Mouse (Mus musculus): ENCODE measurements around the gene Cpm. TPM values are rescaled to one million over a fixed set of nuclear protein-coding genes. Genes with fewer than 3 reads are reported as not detected.
"Not testable (repeated sequence)": the region's sequence is repeated elsewhere in the genome, so short reads cannot be mapped to it uniquely, and the experiment has no call there.

Cpm gene
- polyA plus RNA-seq, 1 experiment: 13.6 TPM

- H3K27ac ChIP-seq (ENCODE audit: insufficient read depth, low read length): no peak overlapping the region
- WGBS: 64% methylated on average over 13 of the region's 13 CpGs
Measured at GRCm38 (mm10) chr10:117595442-117596164, 33.7 kb upstream of the Cpm start.

GRCm38 (mm10) chr10:117596165-117596735, 33.0 kb upstream of the Cpm start:
- Histone ChIP-seq H3K4me3 (replicated peaks; ENCODE audit: insufficient read depth, low read depth, low read length) (no peak overlapping the region), H3K4me1 (ENCODE audit: control insufficient read depth, insufficient read depth, low read length) (no peaks in the 10 kb centered on the region), H3K27ac (ENCODE audit: insufficient read depth, low read length) (no peak overlapping the region), H3K27me3 (ENCODE audit: control insufficient read depth, insufficient read depth, low read length) (no peaks in the 10 kb centered on the region; the same call in 1 of the 2 replicates)
- DNase-seq: no peak
- 77% methylated on average over 9 of the region's 9 CpGs for WGBS
- TF ChIP-seq POLR2A (IDR thresholded peaks at IDR 0.05; ENCODE audit: borderline replicate concordance, insufficient read depth, low read length): no peak
- no peak for TF ChIP-seq CTCF (IDR thresholded peaks at IDR 0.05; ENCODE audit: borderline replicate concordance, insufficient read depth, low read depth, low read length)

More at GRCm38 (mm10) chr10:117595442-117596164, 33.7 kb upstream of the Cpm start:
- H3K4me1 ChIP-seq (ENCODE audit: control insufficient read depth, insufficient read depth, low read length): no peaks in the 10 kb centered on the region
- H3K27me3 ChIP-seq (ENCODE audit: control insufficient read depth, insufficient read depth, low read length): no peaks in the 10 kb centered on the region; the same call in 1 of the 2 replicates
- DNase-seq: no peak
- no peak overlapping the region for H3K4me3 ChIP-seq (replicated peaks; ENCODE audit: insufficient read depth, low read depth, low read length)
- TF ChIP-seq POLR2A (IDR thresholded peaks at IDR 0.05; ENCODE audit: borderline replicate concordance, insufficient read depth, low read length) (no peak), CTCF (IDR thresholded peaks at IDR 0.05; ENCODE audit: borderline replicate concordance, insufficient read depth, low read depth, low read length) (no peak)

GRCm38 (mm10) chr10:117596771-117597324, 32.5 kb upstream of the Cpm start:
- no peak overlapping the region for H3K4me3 ChIP-seq (replicated peaks; ENCODE audit: insufficient read depth, low read depth, low read length)
- H3K4me1 ChIP-seq (ENCODE audit: control insufficient read depth, insufficient read depth, low read length): no peaks in the 10 kb centered on the region
- 60% methylated on average over 5 of the region's 5 CpGs for WGBS
- TF ChIP-seq POLR2A (IDR thresholded peaks at IDR 0.05; ENCODE audit: borderline replicate concordance, insufficient read depth, low read length) (no peak), CTCF (IDR thresholded peaks at IDR 0.05; ENCODE audit: borderline replicate concordance, insufficient read depth, low read depth, low read length) (no peak)
- no peak for DNase-seq
- H3K27me3 ChIP-seq (ENCODE audit: control insufficient read depth, insufficient read depth, low read length): no peaks in the 10 kb centered on the region; the same call in 1 of the 2 replicates
- no peak overlapping the region for H3K27ac ChIP-seq (ENCODE audit: insufficient read depth, low read length)

GRCm38 (mm10) chr10:117597371-117598265, 31.7 kb upstream of the Cpm start:
- not testable (repeated sequence) for H3K27ac ChIP-seq (ENCODE audit: insufficient read depth, low read length); H3K27me3 ChIP-seq (ENCODE audit: control insufficient read depth, insufficient read depth, low read length); H3K4me1 ChIP-seq (ENCODE audit: control insufficient read depth, insufficient read depth, low read length); H3K4me3 ChIP-seq (replicated peaks; ENCODE audit: insufficient read depth, low read depth, low read length); DNase-seq
- WGBS: 91% methylated on average over 16 of the region's 16 CpGs

- H3K4me1 ChIP-seq (ENCODE audit: control insufficient read depth, insufficient read depth, low read length): no peaks in the 10 kb centered on the region
- WGBS: 87% methylated on average over 10 of the region's 10 CpGs
- no peak overlapping the region for H3K4me3 ChIP-seq (replicated peaks; ENCODE audit: insufficient read depth, low read depth, low read length)
- TF ChIP-seq CTCF (IDR thresholded peaks at IDR 0.05; ENCODE audit: borderline replicate concordance, insufficient read depth, low read depth, low read length) (no peak), POLR2A (IDR thresholded peaks at IDR 0.05; ENCODE audit: borderline replicate concordance, insufficient read depth, low read length) (no peak)
- no peak for DNase-seq
- H3K27ac ChIP-seq (ENCODE audit: insufficient read depth, low read length): no peak overlapping the region
- H3K27me3 ChIP-seq (ENCODE audit: control insufficient read depth, insufficient read depth, low read length): no peaks in the 10 kb centered on the region
Measured at GRCm38 (mm10) chr10:117598266-117598950, 30.9 kb upstream of the Cpm start.

- not testable (repeated sequence) for H3K27ac ChIP-seq (ENCODE audit: insufficient read depth, low read length); H3K4me1 ChIP-seq (ENCODE audit: control insufficient read depth, insufficient read depth, low read length); H3K27me3 ChIP-seq (ENCODE audit: control insufficient read depth, insufficient read depth, low read length); H3K4me3 ChIP-seq (replicated peaks; ENCODE audit: insufficient read depth, low read depth, low read length); DNase-seq
- 89% methylated on average over 8 of the region's 8 CpGs for WGBS
Measured at GRCm38 (mm10) chr10:117598951-117599572, 30.2 kb upstream of the Cpm start.

Measured in cerebellum, adult 2 months (tissue).